Mouse (Mus musculus) midbrain, embryonic 12.5 days (tissue): ENCODE data around the gene Golgb1. TPM values are rescaled to one million over a fixed set of nuclear protein-coding genes. Genes with fewer than 3 reads are reported as not detected.

Experiments
- ATAC-seq: fragments of 200-750 bp; cut with Nextera tagmentation; 2 replicates; pipeline ENCODE4 v1.8.0; 2017; ENCODE audit warnings: low read depth, moderate TSS enrichment, moderate library complexity; ENCODE audit not compliant: low FRiP score
- H3K27ac ChIP-seq: fragments of 300-500 bp; sonication (generic); replicated peaks from 2 replicates; pipeline ENCODE4 v1.5.1; 2016; ENCODE audit warnings: mild to moderate bottlenecking
- H3K27me3 ChIP-seq: fragments of 300-500 bp; sonication (generic); 2 replicates; pipeline ENCODE4 v1.6.1; 2016; ENCODE audit warnings: mild to moderate bottlenecking
- H3K36me3 ChIP-seq: fragments of 300-500 bp; sonication (generic); 2 replicates; pipeline ENCODE4 v1.6.1; 2016
- H3K4me1 ChIP-seq: fragments of 300-500 bp; sonication (generic); 2 replicates; pipeline ENCODE4 v1.6.1; 2016
- H3K4me2 ChIP-seq: fragments of 300-500 bp; sonication (generic); replicated peaks from 2 replicates; pipeline ENCODE4 v1.6.1; 2016; ENCODE audit warnings: mild to moderate bottlenecking, moderate library complexity
- H3K4me3 ChIP-seq: fragments of 300-500 bp; sonication (generic); 2 replicates; pipeline ENCODE4 v1.5.1; 2016; ENCODE audit warnings: mild to moderate bottlenecking
- H3K9ac ChIP-seq: fragments of 300-500 bp; sonication (generic); replicated peaks from 2 replicates; pipeline ENCODE4 v1.6.1; 2016; ENCODE audit warnings: mild to moderate bottlenecking, moderate library complexity
- H3K9me3 ChIP-seq: fragments of 300-500 bp; sonication (generic); 2 replicates; pipeline ENCODE4 v1.6.1; 2016; ENCODE audit warnings: mild to moderate bottlenecking
- WGBS: fragments of 180-500 bp; shearing (Covaris S2); methylation state at CpG from one replicate; pipeline ENCODE4 v1.1.7; 2016; 5-methylcytosine and 5-hydroxymethylcytosine counted together
- polyA plus RNA-seq: library from polyadenylated mRNA; unstranded; fragments of >200 nt; fragmentation: Nextera tagmentation; extraction: Ambion mirVana; gene quantifications from 2 replicates; pipeline ENCODE4 v1.2.1, GENCODE M21; 2016

The Golgb1 gene
- polyA plus RNA-seq, 1 experiment from 2014 or later = 94.9 TPM

DNA sequence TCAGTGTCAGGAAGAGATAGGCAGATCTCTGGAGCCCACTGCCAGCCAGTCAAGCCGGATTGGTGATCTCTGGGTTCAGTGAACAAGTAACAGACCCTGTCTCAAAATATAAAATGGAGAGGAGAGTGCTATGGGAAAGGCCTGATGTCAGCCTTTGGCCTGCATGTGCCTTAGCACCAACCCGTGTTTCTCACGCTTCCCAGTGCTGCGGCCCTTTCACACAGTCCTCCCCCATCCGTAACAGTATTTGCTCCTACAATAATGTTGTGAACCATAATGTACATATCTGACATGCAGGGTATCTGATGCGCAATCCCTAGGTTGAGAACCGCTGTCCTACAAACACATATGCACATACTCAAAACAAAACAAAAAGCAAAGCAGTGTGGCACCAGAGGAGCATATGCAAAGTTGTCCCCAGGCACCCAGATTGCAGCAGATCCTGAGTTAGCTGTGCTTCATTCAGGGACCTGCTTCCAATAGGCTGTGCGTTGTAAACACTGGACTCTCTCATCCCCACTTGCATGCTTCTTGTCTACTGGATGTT, 46.2 kb downstream of the Golgb1 start:
- Histone ChIP-seq H3K9me3 (no peaks in the 10 kb centered on the region), H3K4me2 (no peak overlapping the region), H3K4me1 (no peaks in the 10 kb centered on the region), H3K9ac (no peak overlapping the region), H3K27me3 (no peaks in the 10 kb centered on the region), H3K27ac (no peak overlapping the region), H3K4me3 (no peak overlapping the region), H3K36me3 (peaks cover 59% of the 10 kb centered on the region)
- ATAC-seq = no peak
- whole genome bisulfite sequencing = 93% methylated on average over 8 of the region's 8 CpGs

DNA sequence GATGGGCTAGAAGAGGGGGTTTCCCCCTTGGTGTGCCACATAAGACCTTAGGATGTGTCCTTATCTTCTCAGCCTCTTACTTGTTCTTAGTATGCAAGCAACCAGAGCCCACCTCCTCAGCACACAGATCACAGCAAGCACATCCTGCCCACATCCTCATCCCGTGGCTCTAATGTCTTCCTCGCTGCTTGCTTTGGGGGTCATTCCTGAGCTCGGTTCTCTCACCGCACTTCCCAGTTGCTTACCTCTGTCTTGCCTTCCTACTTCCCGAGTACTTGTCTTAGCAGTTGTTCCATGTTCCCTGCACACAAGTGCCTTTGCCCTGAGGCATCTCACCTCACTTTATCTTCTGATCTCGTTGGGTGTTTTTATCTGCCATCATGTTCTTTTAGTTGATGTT, 47.0 kb downstream of the Golgb1 start:
- Histone ChIP-seq H3K27me3 (no peaks in the 10 kb centered on the region), H3K36me3 (peaks cover 62% of the 10 kb centered on the region), H3K4me3 (no peak overlapping the region), H3K9ac (no peak overlapping the region), H3K4me1 (no peaks in the 10 kb centered on the region), H3K27ac (no peak overlapping the region), H3K4me2 (no peak overlapping the region), H3K9me3 (no peaks in the 10 kb centered on the region)
- ATAC-seq = no peak
- WGBS = 91% methylated on average over 6 of the region's 6 CpGs

DNA sequence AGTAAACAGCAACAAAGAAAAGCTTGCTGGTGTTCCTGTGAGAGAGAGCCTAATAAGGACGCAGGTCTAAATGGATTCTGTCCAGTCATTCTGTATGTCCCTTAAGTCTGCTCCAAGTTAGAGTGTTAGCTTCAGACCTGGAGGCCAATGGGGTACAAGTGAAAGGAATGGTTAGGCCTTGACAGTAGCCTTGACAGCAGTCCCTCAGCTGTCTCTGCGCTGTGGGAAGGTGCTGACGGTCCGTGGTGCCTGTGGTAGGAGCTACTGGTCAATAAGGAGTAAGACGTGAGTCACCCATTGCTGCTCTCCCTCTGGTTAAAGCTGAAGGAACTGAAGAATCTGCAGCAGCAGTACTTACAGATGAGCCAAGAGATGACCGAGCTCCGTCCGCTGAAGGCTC, 49.4 kb downstream of the Golgb1 start:
- ATAC-seq = no peak
- Histone ChIP-seq H3K27ac (no peak overlapping the region), H3K4me2 (no peak overlapping the region), H3K9me3 (no peaks in the 10 kb centered on the region), H3K4me3 (no peak overlapping the region), H3K36me3 (peaks cover 64% of the 10 kb centered on the region), H3K27me3 (no peaks in the 10 kb centered on the region), H3K4me1 (no peaks in the 10 kb centered on the region), H3K9ac (no peak overlapping the region)
- WGBS = 93% methylated on average over 8 of the region's 8 CpGs

DNA sequence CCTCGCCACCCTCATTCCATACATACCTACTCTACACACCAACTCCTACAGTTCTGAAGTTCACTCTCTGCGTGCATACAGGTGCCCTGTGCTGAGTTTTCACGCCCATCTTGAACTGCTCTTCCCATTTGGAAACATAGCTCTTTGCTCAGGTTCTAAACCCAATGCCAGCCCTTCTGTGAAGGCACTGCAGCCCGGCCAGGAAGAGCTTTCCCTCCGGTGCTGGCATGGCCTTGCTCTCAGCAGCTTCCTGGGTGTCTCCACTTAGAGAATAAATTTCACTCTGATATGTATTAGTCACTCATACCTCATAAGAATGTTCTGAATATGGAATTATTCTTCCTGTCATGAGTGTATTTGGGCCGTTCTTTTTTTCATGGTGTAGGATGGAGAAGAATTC, 50.4 kb downstream of the Golgb1 start:
- H3K27me3 ChIP-seq = no peaks in the 10 kb centered on the region
- H3K4me1 ChIP-seq = no peaks in the 10 kb centered on the region
- peaks cover 67% of the 10 kb centered on the region for H3K36me3 ChIP-seq
- no peak overlapping the region for H3K9ac ChIP-seq
- H3K4me2 ChIP-seq = no peak overlapping the region
- 89% methylated on average over 6 of the region's 6 CpGs for WGBS
- no peak for ATAC-seq
- no peak overlapping the region for H3K4me3 ChIP-seq
- H3K9me3 ChIP-seq = no peaks in the 10 kb centered on the region
- H3K27ac ChIP-seq = no peak overlapping the region

DNA sequence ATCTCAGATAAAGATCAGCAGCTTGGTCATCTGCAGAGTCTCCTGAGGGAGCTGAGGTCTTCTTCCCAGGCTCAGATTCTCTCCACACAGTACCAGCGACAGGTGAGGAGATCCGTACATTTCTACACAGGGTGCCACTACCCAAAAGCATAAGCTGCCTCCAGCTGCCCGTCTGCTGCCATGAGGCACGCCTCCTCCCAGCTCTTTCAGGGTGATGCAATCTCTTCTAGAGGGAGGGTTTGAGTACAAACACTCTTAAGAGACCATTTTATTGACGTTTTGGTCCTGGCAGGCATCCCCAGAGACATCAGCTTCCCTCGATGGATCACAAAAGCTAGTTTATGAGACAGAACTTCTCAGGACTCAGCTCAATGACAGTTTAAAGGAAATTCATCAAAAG, 50.9 kb downstream of the Golgb1 start:
- H3K9me3 ChIP-seq = no peaks in the 10 kb centered on the region
- peaks cover 69% of the 10 kb centered on the region for H3K36me3 ChIP-seq
- no peak overlapping the region for H3K9ac ChIP-seq
- WGBS = 86% methylated on average over 6 of the region's 6 CpGs
- no peak overlapping the region for H3K4me2 ChIP-seq
- no peaks in the 10 kb centered on the region for H3K4me1 ChIP-seq
- H3K27ac ChIP-seq = no peak overlapping the region
- H3K27me3 ChIP-seq = no peaks in the 10 kb centered on the region
- no peak overlapping the region for H3K4me3 ChIP-seq
- ATAC-seq = no peak

DNA sequence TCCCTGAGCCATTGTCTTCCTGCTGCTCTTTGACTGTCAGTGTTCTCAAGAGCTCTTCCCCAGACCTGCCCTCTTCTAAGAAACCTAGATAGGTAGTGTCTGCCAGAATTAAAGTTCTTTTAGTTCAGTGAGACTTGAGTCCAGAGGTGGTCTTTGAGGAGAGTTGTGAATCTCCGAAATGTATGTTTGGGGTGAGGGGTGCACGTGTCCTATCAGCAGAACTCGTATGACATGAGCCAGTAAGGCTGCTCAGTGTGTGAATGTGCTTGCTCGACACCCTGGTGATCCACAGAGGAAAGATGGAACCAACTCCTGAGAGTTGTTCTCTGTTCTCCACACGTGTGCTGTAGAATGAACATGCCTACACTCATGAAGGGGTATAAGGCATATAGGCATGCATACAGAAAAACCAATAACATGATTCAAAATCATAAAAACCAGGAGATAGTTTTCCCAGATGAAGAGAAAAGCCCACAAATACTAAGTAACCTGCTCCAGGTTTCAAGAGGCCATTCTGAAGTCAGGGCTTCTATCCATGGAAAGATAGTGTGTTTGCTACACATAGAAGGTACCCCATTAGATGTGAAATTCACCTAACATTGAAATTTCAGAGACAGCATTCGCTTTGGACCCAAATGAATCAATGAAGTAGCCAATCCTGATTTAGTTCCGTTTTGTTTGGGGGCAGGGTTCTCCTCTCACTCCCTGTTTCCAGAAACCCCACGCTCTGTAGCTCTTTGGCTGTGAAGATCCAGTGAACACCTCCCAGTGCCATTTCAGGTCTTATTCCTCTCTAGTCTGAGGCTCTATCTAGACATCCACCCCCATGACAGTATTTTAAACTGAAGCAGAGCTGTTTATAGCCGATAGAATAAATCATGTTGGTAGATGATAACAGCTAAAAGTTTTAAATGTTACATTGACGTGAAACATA, 51.8 kb downstream of the Golgb1 start:
- Histone ChIP-seq H3K27me3 (no peaks in the 10 kb centered on the region), H3K4me1 (no peaks in the 10 kb centered on the region), H3K9me3 (no peaks in the 10 kb centered on the region), H3K27ac (no peak overlapping the region), H3K9ac (no peak overlapping the region), H3K36me3 (peaks cover 76% of the 10 kb centered on the region), H3K4me2 (no peak overlapping the region), H3K4me3 (no peak overlapping the region)
- no peak for ATAC-seq
- WGBS = 92% methylated on average over 10 of the region's 10 CpGs

DNA sequence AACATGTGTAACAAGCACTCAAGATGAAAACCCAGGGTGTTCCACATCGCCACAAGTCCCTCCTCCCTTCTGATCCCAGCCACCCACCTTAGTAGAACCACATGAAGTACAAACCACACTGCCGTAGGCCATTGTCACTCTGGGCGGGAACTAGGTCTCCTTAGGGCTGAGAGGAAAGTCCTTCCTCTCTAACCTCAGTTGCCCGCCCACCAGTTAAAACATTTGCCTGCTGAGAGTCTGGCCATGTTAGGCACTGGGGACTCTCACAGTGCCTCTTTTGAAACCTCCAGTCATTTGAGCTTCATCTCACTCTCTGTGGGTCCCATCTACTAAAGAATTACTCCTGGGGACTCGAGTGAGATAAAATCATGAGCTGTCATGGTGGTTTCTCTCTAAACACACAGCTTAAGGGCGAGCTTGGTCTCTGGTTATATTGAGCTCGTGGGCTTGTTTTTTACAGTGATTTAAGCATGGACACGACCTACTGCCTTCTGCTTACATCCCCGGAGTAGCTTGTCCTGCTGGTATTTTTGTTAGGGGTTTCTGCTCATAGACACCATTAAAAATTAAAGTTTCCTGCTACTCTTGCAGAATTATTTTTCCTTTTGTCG, 52.7 kb downstream of the Golgb1 start:
- 88% methylated on average over 10 of the region's 10 CpGs for WGBS
- H3K36me3 ChIP-seq = peaks cover 77% of the 10 kb centered on the region

DNA sequence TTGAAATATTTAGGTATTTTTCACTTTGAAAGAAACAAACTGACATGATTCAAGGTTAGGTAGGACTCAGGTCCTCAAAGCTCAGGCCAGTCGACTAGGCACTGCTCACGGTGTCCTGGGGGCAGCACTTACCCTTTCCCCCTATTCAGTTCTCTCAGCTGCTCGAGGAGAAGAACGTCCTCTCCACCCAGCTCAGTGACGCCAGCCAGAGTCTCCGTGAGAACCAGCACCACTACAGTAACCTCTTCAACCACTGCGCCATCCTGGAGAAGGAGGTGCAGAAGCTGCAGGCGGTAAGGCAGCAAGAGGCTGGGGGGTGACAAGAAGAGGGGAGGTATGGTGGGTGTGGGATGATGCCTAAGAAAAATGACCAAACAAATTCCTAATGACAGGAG, 53.2 kb downstream of the Golgb1 start:
- Histone ChIP-seq H3K36me3 (peaks cover 82% of the 10 kb centered on the region), H3K4me2 (no peak overlapping the region), H3K9me3 (no peaks in the 10 kb centered on the region), H3K4me1 (no peaks in the 10 kb centered on the region), H3K27me3 (no peaks in the 10 kb centered on the region), H3K9ac (no peak overlapping the region), H3K4me3 (no peak overlapping the region), H3K27ac (no peak overlapping the region)
- WGBS = 93% methylated on average over 8 of the region's 8 CpGs
- no peak for ATAC-seq

More for the DNA sequence above, 52.7 kb downstream of the Golgb1 start:
- no peak overlapping the region for H3K4me3 ChIP-seq
- H3K9me3 ChIP-seq = no peaks in the 10 kb centered on the region
- no peak for ATAC-seq
- H3K4me1 ChIP-seq = no peaks in the 10 kb centered on the region
- no peaks in the 10 kb centered on the region for H3K27me3 ChIP-seq
- H3K27ac ChIP-seq = no peak overlapping the region
- no peak overlapping the region for H3K4me2 ChIP-seq
- H3K9ac ChIP-seq = no peak overlapping the region

DNA sequence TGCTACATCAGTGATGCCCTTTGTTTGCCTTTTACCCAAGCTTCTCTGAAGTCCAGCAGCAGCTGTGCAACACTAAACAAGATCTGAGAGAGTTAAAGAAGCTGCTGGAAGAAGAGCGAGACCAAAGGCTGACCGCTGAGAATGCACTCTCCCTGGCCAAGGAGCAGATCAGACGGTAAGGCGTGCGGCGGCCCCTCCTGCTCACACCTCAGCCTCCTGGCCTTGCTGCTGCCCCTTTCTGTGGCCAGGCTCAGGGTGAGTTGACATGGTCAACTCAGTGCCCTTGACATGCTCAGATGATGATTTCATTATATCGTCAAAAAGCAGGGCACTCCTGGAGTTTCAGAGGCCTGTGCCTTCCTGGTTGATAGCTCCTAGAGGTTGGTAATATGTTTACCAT, 54.3 kb downstream of the Golgb1 start:
- no peak for ATAC-seq

DNA sequence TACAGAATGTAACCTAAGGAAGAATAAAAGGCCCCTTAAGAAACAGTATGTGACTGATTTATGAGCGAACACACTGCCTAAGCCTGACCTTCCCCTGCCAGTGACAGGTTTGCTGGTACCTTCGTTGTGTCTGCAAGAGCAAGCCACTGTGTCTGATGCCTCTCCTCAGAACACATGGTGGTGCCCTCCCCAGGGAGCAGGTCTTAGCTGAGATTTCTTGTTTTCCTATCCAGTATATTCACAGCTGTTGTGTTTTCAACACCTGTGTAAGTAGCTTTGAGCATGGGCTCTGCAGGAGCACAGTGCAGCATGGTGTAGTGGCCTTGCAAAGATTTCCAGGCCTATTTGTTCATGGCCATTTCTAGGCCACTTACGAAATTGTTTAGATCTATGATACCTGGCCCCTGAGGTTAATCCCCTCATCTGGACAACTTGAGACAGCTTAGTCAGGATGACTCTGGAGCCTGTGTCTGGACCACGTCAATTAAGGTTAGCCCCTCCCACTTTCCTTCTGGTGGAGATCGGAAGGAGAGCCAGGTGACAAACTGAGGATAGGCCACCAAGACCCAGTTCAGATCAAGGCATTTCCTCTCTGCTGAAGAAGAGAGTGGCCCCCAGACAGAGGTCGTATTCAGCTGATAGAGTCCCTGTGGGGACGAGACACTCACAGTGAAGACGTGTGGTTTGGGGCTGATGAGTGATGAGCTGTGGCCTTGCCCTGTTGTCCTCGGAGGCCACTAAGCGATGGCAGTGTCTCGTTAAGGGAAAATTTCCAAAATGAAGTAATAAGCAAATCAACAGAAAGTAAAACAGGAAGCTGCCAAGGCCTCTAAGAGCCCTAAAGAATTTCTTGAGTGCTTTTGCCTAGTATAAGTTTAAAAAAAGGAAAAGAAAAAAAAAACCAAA, 55.5 kb downstream of the Golgb1 start:
- H3K4me3 ChIP-seq = no peak overlapping the region
- no peaks in the 10 kb centered on the region for H3K9me3 ChIP-seq
- peaks cover 73% of the 10 kb centered on the region for H3K36me3 ChIP-seq
- no peak overlapping the region for H3K9ac ChIP-seq
- ATAC-seq = no peak
- H3K27me3 ChIP-seq = no peaks in the 10 kb centered on the region
- H3K4me1 ChIP-seq = no peaks in the 10 kb centered on the region
- no peak overlapping the region for H3K27ac ChIP-seq
- no peak overlapping the region for H3K4me2 ChIP-seq
- WGBS = 89% methylated on average over 11 of the region's 11 CpGs

More for the DNA sequence above, 54.3 kb downstream of the Golgb1 start:
- 98% methylated on average over 7 of the region's 7 CpGs for WGBS
- Histone ChIP-seq H3K4me1 (no peaks in the 10 kb centered on the region), H3K36me3 (peaks cover 84% of the 10 kb centered on the region), H3K27me3 (no peaks in the 10 kb centered on the region), H3K27ac (no peak overlapping the region), H3K9ac (no peak overlapping the region), H3K9me3 (no peaks in the 10 kb centered on the region), H3K4me2 (no peak overlapping the region), H3K4me3 (no peak overlapping the region)

DNA sequence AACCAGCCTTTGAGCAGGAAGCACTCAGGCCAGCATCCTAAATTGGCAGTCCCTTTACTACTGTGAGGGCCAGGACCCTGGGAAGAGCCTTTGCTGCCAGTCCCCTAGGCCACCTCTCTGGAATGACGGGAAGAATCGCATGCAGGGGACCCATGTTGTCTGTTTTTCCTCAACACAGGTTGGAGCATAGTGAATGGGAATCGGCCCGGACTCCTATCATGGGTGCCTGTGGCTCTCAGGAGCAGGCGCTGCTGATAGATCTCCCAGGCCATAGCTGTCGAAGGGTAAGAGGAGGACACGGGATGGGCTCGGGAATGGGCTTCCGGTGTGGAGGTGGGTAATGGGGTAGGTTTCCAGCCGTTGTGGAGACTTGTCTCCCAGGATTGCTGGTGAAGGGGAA, 56.4 kb downstream of the Golgb1 start:
- WGBS = 94% methylated on average over 10 of the region's 10 CpGs
- Histone ChIP-seq H3K9me3 (no peaks in the 10 kb centered on the region), H3K4me1 (no peaks in the 10 kb centered on the region), H3K4me2 (no peak overlapping the region), H3K36me3 (peaks cover 64% of the 10 kb centered on the region), H3K4me3 (no peak overlapping the region), H3K27me3 (no peaks in the 10 kb centered on the region), H3K27ac (no peak overlapping the region), H3K9ac (no peak overlapping the region)
- ATAC-seq = no peak
